In the genomic region with DNA sequence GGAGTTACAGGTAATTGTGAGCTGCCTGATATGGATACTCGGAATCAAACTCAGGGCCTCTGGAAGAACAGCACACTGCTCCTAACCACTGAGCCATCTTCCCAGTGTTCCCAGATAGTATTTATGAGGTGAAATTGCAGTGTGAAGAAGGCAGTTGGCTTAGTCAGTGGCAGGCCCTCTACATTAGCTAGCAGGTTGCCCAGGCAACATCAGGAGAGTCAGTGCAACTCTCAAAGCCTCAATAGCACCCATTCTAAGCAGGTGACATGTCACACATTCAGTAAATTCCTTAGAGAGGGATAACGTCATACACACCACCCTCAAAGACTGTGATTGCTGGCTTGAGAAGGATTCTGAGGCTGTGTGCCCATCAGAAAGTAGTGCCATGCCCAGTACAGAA, we compare ENCODE assay signal across 24 mouse cellular contexts. TPM values are rescaled to one million over a fixed set of nuclear protein-coding genes. Genes with fewer than 3 reads are reported as not detected.
DNase-seq lines count a peak whose midpoint lies in the region; ATAC-seq lines count a peak whose summit lies in the region.
"Had no signal": no experiment of that assay in that cellular context is flagged by ENCODE, and none has a peak within 500 bp of the region (broad histone marks: within the 10 kb centered on the region; RNA-seq: fewer than 3 reads in every experiment).

No protein-coding gene starts in this region.

- WGBS in forebrain, embryonic 14.5 days = 65% methylated on average over 2 of the region's 2 CpGs
- 79% methylated on average over 2 of the region's 2 CpGs for WGBS in forebrain, embryonic 10.5 days
- 57% methylated on average over 2 of the region's 2 CpGs for WGBS in neural tube, embryonic 13.5 days
- 54% methylated on average over 2 of the region's 2 CpGs for WGBS in neural tube, embryonic 15.5 days

- H3K4me1 ChIP-seq in forebrain, embryonic 14.5 days (ENCODE audit: control insufficient read depth, insufficient read depth, low read length) = no peaks in the 10 kb centered on the region
- peaks cover 13% of the 10 kb centered on the region for H3K4me1 ChIP-seq in forebrain, embryonic 10.5 days
- H3K4me1 ChIP-seq in neural tube, embryonic 13.5 days (replicated peaks) = peaks cover 10% of the 10 kb centered on the region
- peaks cover 3% of the 10 kb centered on the region; the same call in 1 of the 2 replicates for H3K4me1 ChIP-seq in neural tube, embryonic 15.5 days
- H3K4me1 ChIP-seq: embryonic facial prominence, embryonic 10.5 days had no signal

- H3K4me3 ChIP-seq in forebrain, embryonic 14.5 days (ENCODE audit: low read depth, low read length) = no peak overlapping the region
- H3K4me3 ChIP-seq in forebrain, embryonic 10.5 days = no peak overlapping the region
- no peak overlapping the region for H3K4me3 ChIP-seq in neural tube, embryonic 13.5 days
- no peak overlapping the region for H3K4me3 ChIP-seq in neural tube, embryonic 15.5 days (replicated peaks)
- H3K4me3 ChIP-seq: embryonic facial prominence, embryonic 10.5 days; embryonic facial prominence, embryonic 12.5 days; forebrain, embryonic 12.5 days had no signal

- H3K9ac ChIP-seq in forebrain, embryonic 14.5 days (ENCODE audit: low read length) = no peak overlapping the region
- H3K9ac ChIP-seq in neural tube, embryonic 13.5 days = no peak overlapping the region
- no peak overlapping the region for H3K9ac ChIP-seq in neural tube, embryonic 15.5 days (replicated peaks)
- H3K9ac ChIP-seq: embryonic facial prominence, embryonic 12.5 days; forebrain, embryonic 12.5 days had no signal

- DNase-seq in forebrain, embryonic 14.5 days (ENCODE audit: low spot score) = no peak
- no peak for DNase-seq in forebrain, embryonic 10.5 days (ENCODE audit: extremely low spot score, low spot score)
- DNase-seq in heart, adult 11 months = peak; percentile 56
- DNase-seq in heart, adult 18-20 months = no peak
- DNase-seq in left cerebral cortex, adult 11 months (ENCODE audit: low spot score) = no peak
- DNase-seq: adrenal gland, adult 2 months; adrenal gland, postnatal 10 days; adrenal gland, postnatal 25 days; B cell, adult 2 months; cerebellum, adult 11-12 months; cerebellum, adult 2 months; cerebellum, adult 9-10 months; cerebellum, postnatal 10 days; cerebellum, postnatal 25 days had no signal

- no peak overlapping the region for H3K4me2 ChIP-seq in forebrain, embryonic 14.5 days (ENCODE audit: low read length)
- H3K4me2 ChIP-seq in neural tube, embryonic 13.5 days = no peak overlapping the region
- H3K4me2 ChIP-seq in neural tube, embryonic 15.5 days = no peak overlapping the region
- H3K4me2 ChIP-seq: embryonic facial prominence, embryonic 12.5 days; forebrain, embryonic 12.5 days had no signal

- H3K27ac ChIP-seq in forebrain, embryonic 14.5 days (ENCODE audit: low read depth, low read length) = no peak overlapping the region
- no peak overlapping the region for H3K27ac ChIP-seq in forebrain, embryonic 10.5 days
- H3K27ac ChIP-seq in neural tube, embryonic 13.5 days (replicated peaks) = no peak overlapping the region
- H3K27ac ChIP-seq in neural tube, embryonic 15.5 days (replicated peaks) = no peak overlapping the region
- H3K27ac ChIP-seq: embryonic facial prominence, embryonic 10.5 days; embryonic facial prominence, embryonic 12.5 days; forebrain, embryonic 12.5 days had no signal

- peak; percentile 37; the same call in 1 of the 2 replicates for ATAC-seq in forebrain, embryonic 14.5 days
- ATAC-seq in neural tube, embryonic 13.5 days (ENCODE audit: low read depth) = peak; percentile 36
- no peak for ATAC-seq in neural tube, embryonic 15.5 days (ENCODE audit: low FRiP score)
- ATAC-seq: CD4-positive, CD25-positive, alpha-beta regulatory T cell, adult 4 months; forebrain, embryonic 16.5 days had no signal

- no peaks in the 10 kb centered on the region for H3K9me3 ChIP-seq in forebrain, embryonic 14.5 days (replicated peaks; ENCODE audit: control insufficient read depth, low read length)
- no peaks in the 10 kb centered on the region for H3K9me3 ChIP-seq in forebrain, embryonic 10.5 days
- no peaks in the 10 kb centered on the region for H3K9me3 ChIP-seq in neural tube, embryonic 13.5 days
- H3K9me3 ChIP-seq in neural tube, embryonic 15.5 days (replicated peaks) = no peaks in the 10 kb centered on the region
- H3K9me3 ChIP-seq: embryonic facial prominence, embryonic 10.5 days; embryonic facial prominence, embryonic 12.5 days; forebrain, embryonic 12.5 days had no signal

- no peaks in the 10 kb centered on the region for H3K36me3 ChIP-seq in forebrain, embryonic 14.5 days (ENCODE audit: control insufficient read depth, insufficient read depth, low read length)
- no peaks in the 10 kb centered on the region for H3K36me3 ChIP-seq in forebrain, embryonic 10.5 days (replicated peaks)
- no peaks in the 10 kb centered on the region for H3K36me3 ChIP-seq in neural tube, embryonic 13.5 days
- H3K36me3 ChIP-seq in neural tube, embryonic 15.5 days = no peaks in the 10 kb centered on the region
- H3K36me3 ChIP-seq: embryonic facial prominence, embryonic 10.5 days; embryonic facial prominence, embryonic 12.5 days; forebrain, embryonic 12.5 days had no signal

- H3K27me3 ChIP-seq in forebrain, embryonic 14.5 days (replicated peaks; ENCODE audit: control insufficient read depth, insufficient read depth, low read length) = 0 out of 2 replicates have a peak, but pooled peaks cover under 1% of the 10 kb centered on the region
- peaks cover 10% of the 10 kb centered on the region for H3K27me3 ChIP-seq in forebrain, embryonic 10.5 days (ENCODE audit: poor library complexity, severe bottlenecking)
- no peaks in the 10 kb centered on the region; the same call in 1 of the 2 replicates for H3K27me3 ChIP-seq in neural tube, embryonic 13.5 days
- H3K27me3 ChIP-seq in neural tube, embryonic 15.5 days (replicated peaks) = 0 out of 2 replicates have a peak, but pooled peaks cover 3% of the 10 kb centered on the region
- H3K27me3 ChIP-seq: CH12.LX; embryonic facial prominence, embryonic 12.5 days had no signal

RNA-seq across cellular contexts. Expression of a gene that starts 32.6 kb away (rescaled TPM):
- polyA plus RNA-seq in forebrain, embryonic 14.5 days (2014; fragmentation: Nextera tagmentation; extraction: Ambion mirVana) = not detected in 2 replicates
- 0.05 TPM in 1 of 2 replicates, not detected in the other for polyA plus RNA-seq in forebrain, embryonic 10.5 days (2016; fragmentation: Nextera tagmentation; extraction: Ambion mirVana)
- total RNA-seq in heart, adult 18-20 months (2021) = not detected
- 0.93 and 2.8 TPM in 2 replicates for polyA plus RNA-seq in neural tube, embryonic 13.5 days (2015; fragmentation: Nextera tagmentation; extraction: Ambion mirVana)
- polyA plus RNA-seq in neural tube, embryonic 15.5 days (2015; fragmentation: Nextera tagmentation; extraction: Ambion mirVana) = 2.6 and 3.6 TPM in 2 replicates
- total RNA-seq: CH12.LX, MEL had no signal
- polyA plus RNA-seq: cortical plate, adult 2 months; forebrain, embryonic 12.5 days; forebrain, embryonic 16.5 days had no signal
